Mouse (Mus musculus): Measurements from ENCODE around the gene Mrps16. TPM values are rescaled to one million over a fixed set of nuclear protein-coding genes. Genes with fewer than 3 reads are reported as not detected.

Gene Mrps16
- total RNA-seq (2021), result 10 to 100 TPM; 36.0 to 39.2 TPM

DNA sequence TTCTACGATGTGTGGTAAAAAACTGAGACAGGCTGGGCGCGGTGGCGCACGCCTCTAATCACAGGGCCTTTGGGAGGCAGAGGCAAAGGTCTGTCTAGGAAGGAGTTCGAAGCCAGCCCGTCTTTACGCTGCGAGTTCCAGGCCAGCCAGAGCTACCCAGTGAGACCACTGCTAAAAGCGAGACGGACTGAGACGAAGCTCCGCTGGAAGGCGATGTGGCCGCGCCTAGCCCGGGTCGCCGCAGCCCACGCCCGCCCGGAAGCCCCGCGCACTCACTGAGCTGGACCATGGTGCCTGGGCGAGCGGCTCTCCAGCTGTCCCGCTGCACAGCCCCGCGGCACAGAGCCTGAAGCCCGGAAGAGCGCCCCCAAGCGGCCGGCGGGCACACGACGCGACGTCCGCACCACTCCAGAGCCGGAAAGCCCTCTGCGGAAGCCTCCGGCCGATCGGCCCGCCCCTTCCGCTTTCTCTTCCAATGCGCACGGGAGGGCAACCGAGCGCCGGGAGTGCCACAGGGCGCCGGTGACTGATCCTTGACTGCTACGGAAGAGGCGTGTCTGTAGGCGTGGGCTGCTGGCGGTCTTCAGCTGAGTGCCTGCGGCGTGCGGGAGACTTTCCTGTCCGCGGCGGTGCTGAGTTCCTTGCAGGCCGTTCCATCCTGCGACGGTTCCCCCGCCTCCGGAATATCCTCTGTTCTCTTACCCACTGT, at the start of gene Mrps16:
Gene Mrps16 (minus strand): TSS at position 430 of the 709 bp plus-strand sequence.
- intact Hi-C loops (cut with DNase I), result loop anchor here (10.0 kb wide), 1 partner anchor 151 kb away; the partner anchor contains the start of gene Ppp3cb
- peak; percentile 95 to 98 for DNase-seq (ENCODE audit: low spot score in 2 of 2)

DNA sequence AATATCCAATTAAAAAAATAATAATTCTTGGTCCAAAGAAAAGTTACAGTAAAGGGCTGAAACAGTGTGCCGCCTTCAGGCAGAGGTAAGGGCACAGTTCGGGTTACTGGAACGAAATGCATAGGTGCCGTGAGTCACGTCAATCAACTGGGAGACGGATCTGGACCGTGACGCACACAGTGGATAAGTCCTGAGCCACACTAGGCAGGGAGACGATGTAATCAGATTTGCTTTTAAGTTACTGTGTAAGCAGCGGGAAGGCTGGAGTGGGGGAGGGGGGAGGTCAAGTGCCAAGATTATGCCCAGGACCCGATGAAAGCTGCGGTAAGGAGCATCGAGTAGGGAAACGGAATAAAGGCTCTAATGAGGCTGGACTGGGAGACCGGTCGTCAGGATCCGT, 48.8 kb upstream of the Mrps16 start:
- DNase-seq (ENCODE audit: low spot score in 2 of 2), result no peak
- intact Hi-C loops (cut with DNase I), result no loop called here

- DNase-seq (ENCODE audit: low spot score in 2 of 2), result peak in 1 of 2 experiments; percentile 10
- intact Hi-C loops (cut with DNase I), result no loop called here
These were observed 43.5 kb upstream of the Mrps16 start for GRCm38 (mm10) chr14:20436976-20437375.

DNA sequence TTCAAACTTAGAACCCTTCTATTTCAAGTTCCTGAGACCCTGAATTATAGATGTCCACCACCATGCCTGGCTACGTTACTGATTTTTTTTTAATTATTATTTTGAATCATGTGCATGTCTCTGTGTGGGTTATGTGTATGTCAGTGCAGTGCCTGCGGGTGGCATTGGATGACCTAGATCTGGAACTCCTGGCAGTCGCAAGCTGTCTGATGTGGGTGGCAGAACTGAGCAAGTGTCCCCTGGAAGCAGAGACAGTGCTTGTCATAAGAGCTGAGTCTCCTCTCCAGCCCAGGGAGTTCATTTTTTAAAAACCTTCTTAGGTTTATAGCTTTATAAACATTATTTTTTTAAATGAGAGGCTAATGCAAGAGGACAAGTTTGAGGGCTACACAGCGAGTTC, 39.0 kb upstream of the Mrps16 start:
- intact Hi-C loops (cut with DNase I), result no loop called here
- peak in 1 of 2 experiments; percentile 43 for DNase-seq (ENCODE audit: low spot score in 2 of 2)

GRCm38 (mm10) chr14:20431726-20432125, 38.3 kb upstream of the Mrps16 start:
- intact Hi-C loops (cut with DNase I), result no loop called here
- no peak for DNase-seq (ENCODE audit: low spot score in 2 of 2)

DNA sequence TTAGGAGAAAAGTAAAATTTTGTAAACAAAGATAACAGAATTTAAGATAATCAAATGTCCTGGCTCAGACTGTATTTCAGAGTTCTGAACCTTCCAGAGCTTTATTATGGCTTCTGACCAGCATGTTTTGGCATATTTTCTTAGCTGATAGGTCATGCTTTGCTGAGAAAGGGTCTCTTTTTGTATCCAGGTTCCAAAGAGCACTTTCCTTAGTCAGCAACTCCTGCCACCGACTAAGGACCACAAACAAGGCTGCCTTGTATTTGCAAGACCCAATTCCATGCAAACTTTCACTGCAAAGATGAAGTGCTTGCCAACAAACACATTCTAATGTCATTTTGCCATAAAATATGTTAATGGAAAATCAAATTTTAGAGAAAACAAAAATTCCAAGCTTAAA, 36.4 kb upstream of the Mrps16 start:
- no peak for DNase-seq (ENCODE audit: low spot score in 2 of 2)
- intact Hi-C loops (cut with DNase I), result no loop called here

- DNase-seq (ENCODE audit: low spot score in 2 of 2), result no peak
- intact Hi-C loops (cut with DNase I), result no loop called here
These were observed 35.2 kb upstream of the Mrps16 start for GRCm38 (mm10) chr14:20428593-20428992.

GRCm38 (mm10) chr14:20423046-20423445, 29.6 kb upstream of the Mrps16 start:
- intact Hi-C loops (cut with DNase I), result no loop called here
- DNase-seq (ENCODE audit: low spot score in 2 of 2), result no peak

- intact Hi-C loops (cut with DNase I), result no loop called here
- DNase-seq (ENCODE audit: low spot score in 2 of 2), result no peak
These were observed 28.8 kb upstream of the Mrps16 start for GRCm38 (mm10) chr14:20422257-20422656.

GRCm38 (mm10) chr14:20400071-20400470, 6.6 kb upstream of the Mrps16 start:
- intact Hi-C loops (cut with DNase I), result loop anchor here (2.0 to 5.0 kb wide), 2 partner anchors 47 to 261 kb away; no protein-coding TSS in a partner anchor
- peak in 1 of 2 experiments; percentile 63 for DNase-seq (ENCODE audit: low spot score in 2 of 2)

GRCm38 (mm10) chr14:20398864-20399263, 5.4 kb upstream of the Mrps16 start:
- intact Hi-C loops (cut with DNase I), result loop anchor here (10.0 kb wide), 1 partner anchor 146 kb away; the partner anchor contains the start of gene Ppp3cb
- no peak for DNase-seq (ENCODE audit: low spot score in 2 of 2)

GRCm38 (mm10) chr14:20397220-20397619, 3.8 kb upstream of the Mrps16 start:
- intact Hi-C loops (cut with DNase I), result loop anchor here (10.0 kb wide), 1 partner anchor 148 kb away; the partner anchor contains the start of gene Ppp3cb

DNA sequence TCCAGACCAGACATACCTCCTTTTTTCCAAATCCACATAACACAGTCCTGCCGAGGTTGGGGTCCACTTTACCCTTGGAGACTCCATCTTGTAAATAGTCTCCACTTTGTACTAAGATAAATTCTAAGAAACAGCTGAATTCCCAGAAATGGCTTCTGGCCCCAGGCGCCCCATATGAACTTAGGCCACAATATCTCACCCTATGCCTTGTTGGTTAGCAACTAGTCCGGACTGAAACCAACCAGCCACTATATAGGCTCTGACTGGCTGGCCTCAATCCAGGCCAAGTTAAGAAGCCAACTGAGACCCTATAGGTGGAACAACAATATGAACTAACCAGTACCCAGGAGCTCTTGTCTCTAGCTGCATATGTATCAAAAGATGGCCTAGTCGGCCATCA, 1.1 kb downstream of the Mrps16 start:
- DNase-seq (ENCODE audit: low spot score in 2 of 2), result no peak
- intact Hi-C loops (cut with DNase I), result loop anchor here (10.0 kb wide), 1 partner anchor 152 kb away; the partner anchor contains the start of gene Ppp3cb

More at GRCm38 (mm10) chr14:20397220-20397619, 3.8 kb upstream of the Mrps16 start:
- no peak for DNase-seq (ENCODE audit: low spot score in 2 of 2)

GRCm38 (mm10) chr14:20389446-20390079, 3.9 kb downstream of the Mrps16 start:
- DNase-seq (ENCODE audit: low spot score in 2 of 2), result no peak
- intact Hi-C loops (cut with DNase I), result loop anchor here (10.0 kb wide), 1 partner anchor 155 kb away; the partner anchor contains the start of gene Ppp3cb

- intact Hi-C loops (cut with DNase I), result no loop called here
- DNase-seq (ENCODE audit: low spot score in 2 of 2), result peak; percentile 95 to 96
These were observed 4.8 kb downstream of the Mrps16 start, which contains the start of gene Dnajc9 for GRCm38 (mm10) chr14:20388441-20389129. Gene Dnajc9 (minus strand): TSS chr14:20388910.

DNA sequence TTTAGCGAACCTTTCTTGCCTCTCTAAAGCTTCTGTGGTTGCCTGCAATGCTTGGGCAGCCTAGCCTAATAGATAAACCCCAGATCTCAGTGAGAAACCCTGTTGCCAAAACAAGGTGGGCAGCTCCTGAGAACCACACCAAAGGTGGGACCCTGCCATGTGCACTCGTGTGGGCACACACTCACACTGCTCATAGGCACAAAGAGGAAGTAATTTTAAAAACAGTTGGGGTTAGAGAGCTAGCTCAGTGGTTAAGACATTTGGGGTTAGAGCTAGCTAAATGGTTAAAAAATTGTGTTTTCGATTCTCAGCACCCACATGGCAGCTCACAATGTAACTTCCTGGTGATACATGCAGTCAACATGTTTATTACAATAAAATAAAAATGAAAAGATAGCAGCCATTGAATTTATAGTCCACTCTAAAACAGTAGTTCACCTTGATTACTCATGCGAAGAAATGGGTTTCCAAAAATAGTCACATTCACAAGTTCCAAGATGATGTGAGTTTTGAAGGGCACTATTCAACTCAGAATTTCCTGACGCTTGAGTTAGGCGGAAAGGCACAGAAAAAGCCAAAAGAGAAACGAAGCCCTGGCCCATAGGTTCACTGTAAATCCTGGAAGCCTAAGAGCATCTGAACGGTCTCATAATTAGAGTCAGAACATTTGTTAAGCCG, 13.5 kb downstream of the Mrps16 start:
- intact Hi-C loops (cut with DNase I), result no loop called here
- no peak for DNase-seq (ENCODE audit: low spot score in 2 of 2)

DNA sequence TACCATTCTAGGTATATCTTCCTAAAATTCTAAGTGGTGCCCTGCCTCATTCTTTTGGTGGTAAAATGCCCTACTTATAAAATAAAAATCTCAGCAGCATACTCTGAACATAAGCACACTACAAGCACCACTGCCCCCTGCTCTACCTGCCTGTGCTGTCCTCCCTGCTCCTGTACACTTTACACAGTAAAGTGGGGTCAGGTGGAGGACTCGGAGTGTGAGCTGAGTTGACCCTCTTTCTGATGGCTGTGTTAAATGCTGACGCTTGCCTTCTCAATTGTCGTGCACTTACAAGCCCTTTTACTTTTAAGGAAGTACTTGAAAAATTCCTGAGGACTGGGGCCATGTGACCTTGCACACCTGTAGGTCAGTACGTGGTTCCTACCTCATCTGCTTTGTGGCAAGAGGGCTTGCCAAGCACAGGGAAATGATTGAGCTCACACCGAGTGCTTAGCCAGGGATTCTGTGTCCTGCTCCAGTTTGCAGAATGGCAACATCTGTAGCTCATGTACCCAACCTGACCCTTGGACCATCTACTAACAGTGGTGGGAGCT, 14.3 kb downstream of the Mrps16 start:
- no peak for DNase-seq (ENCODE audit: low spot score in 2 of 2)
- intact Hi-C loops (cut with DNase I), result no loop called here

DNA sequence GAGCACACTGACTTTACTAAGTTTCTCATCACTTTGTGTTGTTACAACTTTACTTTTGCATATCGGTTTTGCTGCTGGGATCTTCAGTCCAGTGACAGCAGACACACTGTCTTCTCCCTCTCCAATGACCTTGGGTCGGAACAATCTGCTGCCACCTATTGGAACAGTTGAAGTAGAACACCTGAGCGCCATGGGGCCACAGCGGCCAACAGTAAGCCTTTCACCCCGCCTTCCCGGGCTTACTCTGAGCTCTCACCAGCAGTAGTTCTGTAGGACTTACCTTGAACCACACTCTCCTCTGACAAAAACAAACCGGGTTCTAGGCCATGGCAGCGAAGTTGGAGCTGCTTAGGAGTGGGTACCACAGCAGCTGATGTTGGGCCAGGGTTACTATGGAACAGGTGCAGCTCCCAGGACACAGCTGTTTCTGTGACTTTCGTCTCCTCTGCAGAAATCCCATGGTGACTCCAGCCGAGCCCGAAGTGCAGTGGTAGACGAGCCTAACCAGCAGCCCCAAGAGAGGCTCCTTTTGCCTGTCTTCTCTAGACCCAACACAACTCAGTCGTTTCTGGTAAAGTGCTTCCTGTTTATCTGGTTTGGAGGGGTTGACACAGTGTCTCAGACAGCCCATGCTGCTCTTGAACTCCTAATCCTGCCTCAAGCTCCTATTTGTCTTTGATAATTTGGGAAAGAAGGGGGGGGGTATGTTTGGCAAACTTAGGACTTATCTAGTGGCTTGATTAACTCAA, 14.9 kb downstream of the Mrps16 start:
- intact Hi-C loops (cut with DNase I), result no loop called here
- DNase-seq (ENCODE audit: low spot score in 2 of 2), result no peak
